Mouse (Mus musculus): ENCODE measurements around the gene Atg2b. TPM values are rescaled to one million over a fixed set of nuclear protein-coding genes. Genes with fewer than 3 reads are reported as not detected.

The Atg2b gene
- total RNA-seq, 2 experiments from 2014 or later, result 50.0 to 51.2 TPM

DNA sequence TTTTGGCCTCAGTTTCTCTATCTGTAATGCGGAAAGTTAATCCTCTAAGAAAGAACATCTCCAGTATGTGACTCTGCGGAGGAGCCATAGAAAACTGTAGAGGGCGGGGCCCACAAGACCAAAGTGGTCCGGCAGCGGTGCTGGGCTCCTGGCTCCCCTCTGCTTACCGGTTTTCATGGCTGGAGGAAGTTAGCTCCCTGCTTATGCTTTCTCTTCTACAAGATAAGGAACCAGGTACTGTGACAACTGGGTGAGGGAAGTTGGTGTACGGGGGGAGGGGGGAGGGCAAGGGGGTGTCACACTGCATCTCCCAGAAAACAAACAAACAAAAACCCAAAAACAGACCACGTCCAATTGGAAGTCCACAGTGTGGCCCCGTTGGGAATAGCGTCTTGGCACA is 86.5 kb downstream of the Atg2b start:
- no peak for DNase-seq (ENCODE audit: low spot score in 2 of 2)

DNA sequence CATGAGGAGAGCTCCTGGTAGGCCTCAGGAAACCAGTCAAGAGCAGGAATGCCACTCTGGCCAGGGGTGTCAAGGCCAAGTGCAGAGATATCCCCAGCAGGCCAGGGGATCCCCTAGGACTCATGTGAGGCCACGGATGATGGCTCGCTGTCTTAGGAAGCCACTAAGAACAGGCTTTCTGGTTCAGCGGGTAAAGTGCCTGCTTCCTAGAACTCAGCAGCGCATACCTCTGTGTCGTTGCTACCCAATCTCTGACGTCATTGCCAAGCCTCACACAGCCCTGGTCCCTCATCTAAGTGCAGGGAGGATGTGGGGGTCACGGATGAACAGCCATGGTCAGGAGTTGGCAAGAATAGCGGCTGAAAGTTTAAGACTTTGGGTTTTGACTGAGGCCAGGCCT is 87.9 kb downstream of the Atg2b start:
- no peak for DNase-seq (ENCODE audit: low spot score in 2 of 2)

DNA sequence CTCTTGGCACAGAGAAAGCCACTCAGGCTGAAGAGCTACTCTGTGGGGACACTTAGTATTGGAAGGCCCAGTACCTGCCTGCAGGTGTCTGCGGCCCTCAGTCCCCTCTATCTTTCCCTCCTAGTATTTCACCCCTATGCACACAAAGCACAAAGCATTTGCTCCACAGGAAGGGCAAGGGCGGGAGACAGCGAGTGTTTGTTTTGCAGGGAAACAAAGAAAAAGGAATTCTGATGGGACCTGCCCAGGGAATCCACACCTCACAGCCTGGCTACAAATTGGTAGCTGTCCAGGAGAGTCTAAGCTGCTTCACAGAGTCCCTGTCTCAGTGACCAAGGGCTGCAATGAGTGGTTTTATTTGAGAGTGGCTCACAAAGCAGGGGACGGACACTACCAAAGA is 91.5 kb downstream of the Atg2b start:
- DNase-seq (ENCODE audit: low spot score in 2 of 2), result no peak

DNA sequence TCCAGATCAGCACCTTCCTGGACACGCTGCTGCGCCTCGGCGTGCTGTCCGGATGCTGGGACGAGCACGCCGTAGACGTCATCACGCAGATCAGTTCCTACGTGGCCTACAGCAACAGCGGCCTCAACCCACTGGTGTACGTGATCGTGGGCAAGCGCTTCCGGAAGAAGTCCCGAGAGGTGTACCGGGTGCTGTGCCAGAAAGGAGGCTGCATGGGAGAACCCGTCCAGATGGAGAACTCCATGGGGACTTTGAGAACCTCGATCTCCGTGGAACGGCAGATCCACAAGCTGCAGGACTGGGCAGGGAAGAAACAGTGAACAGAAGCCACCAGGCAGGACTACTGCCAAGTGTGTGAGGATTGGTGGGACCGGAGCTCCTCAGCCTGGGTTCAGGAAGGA is 92.7 kb downstream of the Atg2b start:
- DNase-seq (ENCODE audit: low spot score in 2 of 2), result peak in 1 of 2 experiments; percentile 12

DNA sequence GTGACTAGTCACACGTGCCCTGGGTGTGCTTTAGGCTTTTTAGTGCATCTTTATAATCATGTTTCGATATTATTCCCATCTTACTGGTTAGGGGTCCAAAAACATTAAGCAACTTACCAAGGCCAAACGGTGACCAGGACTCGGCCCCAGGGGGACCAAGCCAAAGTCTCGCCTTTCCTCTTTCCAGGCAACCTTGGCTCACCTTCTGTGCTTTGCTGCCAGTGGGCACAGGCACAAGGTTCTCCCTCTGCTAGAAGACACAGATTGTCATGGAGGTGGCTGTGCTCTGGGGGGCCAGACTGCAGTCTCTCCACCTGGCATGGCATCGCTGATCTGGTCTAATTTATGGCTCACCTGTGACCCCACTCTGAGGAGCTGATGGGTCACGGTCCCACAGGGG is 94.2 kb downstream of the Atg2b start:
- DNase-seq (ENCODE audit: low spot score in 2 of 2), result no peak

DNA sequence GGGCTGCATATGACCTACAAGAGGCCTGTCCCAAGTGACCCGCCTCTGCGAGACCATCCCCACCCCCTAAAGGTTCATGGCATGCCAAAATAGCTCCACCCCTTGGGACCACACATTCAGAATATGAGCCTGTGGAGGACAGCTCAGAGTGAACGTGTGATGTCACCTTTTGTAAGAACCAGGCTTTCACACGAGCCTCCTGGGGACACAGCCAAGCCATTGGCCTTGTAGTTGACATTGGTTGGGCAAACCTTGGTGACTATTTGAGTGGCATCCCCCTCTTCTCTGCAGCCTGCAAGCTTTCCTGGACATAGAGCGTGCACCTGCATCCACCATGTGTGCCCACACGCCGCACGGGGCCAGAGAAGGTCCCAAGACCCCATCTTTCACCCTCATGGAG is 97.5 kb downstream of the Atg2b start:
- no peak for DNase-seq (ENCODE audit: low spot score in 2 of 2)

DNA sequence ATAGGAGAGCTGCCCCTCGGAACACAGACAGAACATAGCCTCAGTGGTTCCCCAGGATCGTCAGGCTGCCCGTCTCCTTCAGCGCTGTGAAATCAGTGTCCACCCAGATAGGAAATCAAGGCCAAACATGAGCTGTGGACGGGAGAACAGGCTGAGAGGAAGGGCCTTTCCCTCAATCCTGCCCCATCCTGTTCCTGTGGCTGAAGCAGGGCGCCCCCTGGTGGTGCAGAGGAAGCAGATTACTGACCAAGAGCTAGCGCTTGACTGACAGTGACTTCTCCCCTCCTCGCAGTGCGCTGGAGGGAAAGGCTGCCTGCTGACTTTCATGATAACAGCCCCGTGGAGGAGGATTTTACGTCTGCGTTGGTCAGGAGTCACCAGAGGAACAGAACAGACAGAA is 100.2 kb downstream of the Atg2b start:
- DNase-seq (ENCODE audit: low spot score in 2 of 2), result peak; percentile 80 to 82

DNA sequence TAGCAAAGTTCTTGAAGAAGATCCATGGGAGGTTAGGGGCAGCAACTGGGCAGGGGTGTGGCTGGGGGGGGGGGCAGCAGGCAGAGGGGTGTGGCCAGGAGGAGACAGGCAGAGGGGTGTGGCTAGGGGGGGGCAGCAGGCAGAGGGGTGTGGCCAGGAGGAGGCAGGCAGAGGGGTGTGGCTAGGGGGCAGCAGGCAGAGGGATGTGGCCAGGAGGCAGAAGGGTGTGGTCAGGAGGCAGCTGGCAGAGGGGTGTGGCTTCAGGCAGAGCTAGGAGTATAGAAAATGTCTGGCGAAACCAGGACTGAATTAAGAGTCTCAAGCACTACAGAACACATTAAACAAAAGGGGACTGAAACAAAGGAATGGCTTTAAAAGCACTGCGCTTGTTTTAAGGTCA is 101.5 kb downstream of the Atg2b start:
- no peak for DNase-seq (ENCODE audit: low spot score in 2 of 2)

DNA sequence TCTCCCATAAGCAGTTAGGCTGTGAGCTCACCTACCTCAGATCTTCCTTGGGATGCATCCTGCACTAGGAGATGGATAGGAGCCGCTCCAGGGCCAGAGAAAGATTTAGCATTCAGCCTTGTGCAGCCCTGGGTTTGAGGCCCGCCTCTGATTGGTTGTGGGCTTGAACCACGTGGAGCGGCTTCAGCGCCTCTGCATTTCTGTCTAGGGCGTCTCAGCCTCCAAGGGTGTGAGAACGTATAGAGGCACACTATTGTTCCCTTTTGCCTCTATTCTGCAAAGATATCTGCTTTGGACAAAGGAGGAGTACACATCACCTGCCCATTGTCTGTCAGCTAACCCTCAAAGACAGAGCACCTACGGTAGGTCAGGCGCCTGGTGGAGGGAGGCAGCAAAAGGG is 102.5 kb downstream of the Atg2b start:
- DNase-seq (ENCODE audit: low spot score in 2 of 2), result no peak

DNA sequence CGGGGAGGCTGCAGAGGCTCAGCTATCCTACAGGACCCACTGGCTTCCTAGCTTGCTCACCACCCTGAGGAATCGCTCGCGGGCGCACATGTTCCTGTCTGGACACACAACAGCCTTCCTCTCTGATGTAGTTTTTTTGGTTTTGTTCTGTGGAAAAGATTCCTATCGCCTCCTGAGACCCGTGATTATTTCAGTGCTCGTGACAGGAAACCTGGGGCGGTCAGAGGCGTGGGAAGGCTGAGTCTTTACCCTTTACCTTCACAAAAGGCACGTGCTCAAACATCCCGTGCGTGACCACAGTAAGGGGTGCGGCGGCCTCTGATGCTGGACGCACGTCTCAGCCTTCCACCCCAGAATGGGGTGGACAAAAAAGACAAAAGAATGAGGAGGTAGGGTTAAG is 104.5 kb downstream of the Atg2b start:
- no peak for DNase-seq (ENCODE audit: low spot score in 2 of 2)

DNA sequence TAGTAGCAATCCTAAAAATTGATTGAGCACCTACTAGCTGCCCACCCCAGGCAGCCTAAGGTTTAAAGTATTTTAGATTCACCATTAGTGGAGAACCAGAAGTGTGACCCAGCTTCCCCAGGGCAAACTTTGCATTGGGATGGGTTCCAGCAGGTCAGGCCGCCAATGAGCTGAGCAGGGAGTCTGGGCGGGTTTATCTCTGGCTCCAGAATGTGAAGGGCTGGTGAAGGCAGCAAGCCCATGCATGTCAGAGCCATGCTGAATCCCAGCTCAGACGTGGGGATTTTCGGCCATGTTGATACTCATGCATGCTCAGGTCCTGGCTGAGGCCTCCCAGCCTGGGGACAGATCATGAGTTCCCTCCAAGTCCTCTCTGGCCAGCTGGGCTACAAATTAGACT is 110.7 kb downstream of the Atg2b start:
- no peak for DNase-seq (ENCODE audit: low spot score in 2 of 2)

DNA sequence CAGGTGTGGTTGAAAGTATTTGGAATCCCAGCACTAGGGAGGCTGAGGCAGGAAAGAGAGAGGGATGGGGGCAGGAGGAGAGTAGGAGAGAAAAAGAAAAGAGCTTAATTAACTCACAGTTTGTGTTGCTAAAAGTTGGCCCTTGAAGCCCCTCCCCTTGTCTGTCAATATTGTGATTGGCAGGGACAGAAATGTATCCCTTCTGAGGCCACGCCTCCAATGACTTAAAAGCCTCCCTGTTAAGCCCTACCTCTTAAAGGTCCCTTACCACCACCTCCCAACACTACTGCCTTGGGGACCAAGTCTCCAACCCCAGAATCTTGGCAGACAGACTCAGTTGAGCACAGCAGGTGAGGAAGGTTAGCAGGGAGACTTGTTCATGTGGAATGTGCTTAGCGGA is 112.4 kb downstream of the Atg2b start:
- no peak for DNase-seq (ENCODE audit: low spot score in 2 of 2)

DNA sequence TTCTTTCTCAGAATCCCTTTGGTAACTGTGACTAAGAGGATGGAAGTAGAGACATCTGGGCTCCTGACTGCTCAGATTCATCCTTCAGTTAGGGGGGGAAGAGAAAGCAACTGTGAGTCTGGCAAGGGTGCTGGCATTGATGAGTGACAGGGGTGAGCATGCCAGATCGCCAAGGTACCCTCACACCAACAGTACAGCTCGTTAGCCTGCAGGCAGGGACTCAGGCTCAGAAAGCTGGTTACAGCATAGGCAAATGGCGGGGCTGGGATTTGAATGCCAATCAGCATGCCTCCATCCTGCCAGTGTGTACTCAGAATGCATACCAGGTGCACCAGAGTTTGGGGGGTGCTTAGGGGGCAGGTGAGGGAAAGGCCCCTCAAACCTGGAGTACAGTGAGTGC is 113.1 kb downstream of the Atg2b start:
- no peak for DNase-seq (ENCODE audit: low spot score in 2 of 2)

Other genes starting within 250 kb of the Atg2b start
- gene D430019H16Rik, start 231.4 kb downstream of the Atg2b start, total RNA-seq (2021), result 10 to 100 TPM; 75.0 to 80.6 TPM
- under 1 TPM; 0.58 to 0.96 TPM for gene Bdkrb2, start 122.0 kb downstream of the Atg2b start, total RNA-seq (2021)
- gene Bdkrb1, start 82.1 kb downstream of the Atg2b start, total RNA-seq (2021), result not detected
- 10 to 100 TPM; 29.2 to 31.8 TPM for gene Gskip, start 382 bp downstream of the Atg2b start, total RNA-seq (2021)
- gene Ak7, start 20.8 kb upstream of the Atg2b start, total RNA-seq (2021), result 1 to 10 TPM in 1 of 2 experiments, not detected in 1; 1.2 TPM
- 100 to 1,000 TPM; 146 to 157 TPM for gene Papola, start 99.5 kb upstream of the Atg2b start, total RNA-seq (2021)

Data from left cerebral cortex, adult 18-20 months (tissue).